Mouse (Mus musculus) Patski (cell line): ENCODE measurements around the gene Abcd4. TPM values are rescaled to one million over a fixed set of nuclear protein-coding genes. Genes with fewer than 3 reads are reported as not detected.

Experiments used
- ATAC-seq: fragments of 100-300 bp; one replicate; pipeline ENCODE4 v1.8.0; 2021
- CTCF ChIA-PET: fragments of 350-600 bp; sonication (Branson Sonifier 250); formaldehyde crosslinking; loops from one replicate; lab custom pipeline; 2022; ENCODE audit warnings: inconsistent platforms; lab: Charles Lee
- POLR2A ChIA-PET: fragments of 350-600 bp; sonication (Branson Sonifier 250); formaldehyde crosslinking; loops from one replicate; lab custom pipeline; 2022; ENCODE audit warnings: antibody characterized with exemption, inconsistent platforms; lab: Charles Lee
- DNase-seq: peaks from one replicate; pipeline ENCODE4 v3.0.0-alpha.2; 2011; ENCODE audit warnings: low read depth, low spot score
- H3K27me3 ChIP-seq: fragments of 371-371 bp; one replicate; pipeline ENCODE4 v1.5.1; 2021
- CTCF ChIP-seq: fragments of 100-300 bp; IDR thresholded peaks from one replicate; pipeline ENCODE4 v1.5.1; 2021
- in situ Hi-C: fragments of 300-500 bp; cut with MboI; formaldehyde crosslinking; loops from 3 replicates; pipeline ENCODE4 v1.11.1; 2018; ENCODE audit warnings: low pct_unique_long_range_greater_than_20kb, mixed read lengths
- polyA plus RNA-seq: library from polyadenylated mRNA; unstranded; gene quantifications from one replicate; pipeline ENCODE4 v1.2.3, GENCODE M21; 2021

The Abcd4 gene
- 15.4 TPM for polyA plus RNA-seq

DNA sequence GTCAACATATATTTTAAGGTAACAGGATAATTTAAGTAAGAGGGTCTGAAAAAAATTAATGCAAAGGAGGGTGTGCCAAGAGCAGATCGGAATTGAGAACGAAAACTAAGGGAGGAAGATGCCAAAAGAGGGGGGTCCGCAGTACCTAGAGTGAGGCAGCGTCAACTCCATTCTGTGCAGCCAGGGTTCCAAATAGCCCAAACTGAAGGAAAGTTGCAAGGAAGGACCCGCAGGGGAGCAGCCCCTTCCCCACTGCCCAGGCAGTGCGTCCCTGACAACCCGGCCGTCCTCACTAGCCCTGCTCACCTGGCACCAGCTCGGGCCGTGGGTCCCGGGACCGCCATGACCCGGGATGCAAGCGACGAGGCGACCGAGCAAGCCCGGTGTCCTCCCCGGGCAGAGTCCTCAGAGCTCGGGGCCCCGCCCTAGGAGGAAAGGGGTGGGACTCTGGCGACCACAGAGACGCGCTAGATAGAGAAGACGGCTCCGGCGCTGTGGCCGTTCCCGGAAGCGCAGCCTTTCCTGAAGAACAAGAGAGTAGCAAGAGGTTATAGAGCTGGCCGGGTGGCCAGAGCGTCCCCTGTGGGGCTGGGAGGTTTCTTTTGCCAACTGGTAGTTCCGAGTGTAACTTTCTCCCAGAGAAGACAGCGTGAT, at the start of gene Abcd4:
TSS of gene Abcd4 (minus strand) at position 437 of the 654 bp plus-strand sequence.
- in situ Hi-C loops: no loop called here

DNA sequence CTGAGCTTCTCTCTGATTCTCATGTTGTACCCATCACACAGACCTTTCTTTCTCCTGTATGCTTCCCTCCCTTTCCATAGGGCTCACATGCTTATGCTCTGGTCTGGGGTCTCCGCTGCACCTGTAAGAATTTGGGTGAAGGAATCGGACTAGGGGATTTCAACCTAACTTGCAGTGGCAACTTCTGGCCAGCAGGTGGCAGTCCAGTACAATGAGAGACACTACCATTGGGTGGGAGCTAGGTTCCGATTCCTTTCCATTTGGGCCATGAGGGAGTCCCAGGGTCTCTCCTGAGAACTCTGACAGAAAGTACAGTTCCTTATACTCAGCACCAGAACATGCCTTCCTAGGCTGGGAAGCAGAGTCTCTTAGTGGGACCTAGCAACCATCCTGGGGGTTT, 36.7 kb upstream of the Abcd4 start:
- in situ Hi-C loops: loop anchor here (5.0 kb wide), 1 partner anchor 98 kb away; no protein-coding TSS in a partner anchor

More for the DNA sequence above, at the start of gene Abcd4:
- TF ChIP-seq CTCF: no peak
- peak; percentile 88 for ATAC-seq
- no peaks in the 10 kb centered on the region for H3K27me3 ChIP-seq
- DNase-seq: peak; percentile 65
- CTCF ChIA-PET: no interaction called here
- POLR2A ChIA-PET: interaction anchor here (0.6 kb wide), 1 partner anchor 1503 kb away, joined by 5 read pairs; no protein-coding TSS in a partner anchor

DNA sequence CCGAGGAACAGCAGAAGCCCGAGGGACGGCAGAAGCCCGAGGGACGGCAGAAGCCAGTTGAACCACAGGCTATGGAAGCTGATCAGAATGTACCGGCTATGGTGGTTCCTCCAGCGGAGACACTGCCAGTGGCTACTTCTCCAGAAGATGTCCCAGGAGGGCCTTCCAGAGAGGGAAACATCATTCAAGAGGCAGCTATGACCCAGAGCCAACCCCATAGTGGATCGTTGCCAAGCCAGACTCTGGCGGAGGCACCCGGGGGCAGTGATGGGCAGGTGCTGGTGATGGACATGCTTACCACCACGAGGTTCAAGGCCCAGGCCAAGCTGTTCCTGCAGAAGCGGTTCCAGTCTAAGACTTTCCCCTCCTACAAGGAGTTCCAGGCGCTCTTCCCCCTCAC, 33.0 kb upstream of the Abcd4 start:
- DNase-seq (no peak), ATAC-seq (no peak)
- CTCF ChIA-PET: no interaction called here
- in situ Hi-C loops: loop anchor here (5.0 kb wide), 1 partner anchor 102 kb away; no protein-coding TSS in a partner anchor
- H3K27me3 ChIP-seq: peaks cover 47% of the 10 kb centered on the region
- TF ChIP-seq CTCF: no peak
- POLR2A ChIA-PET: no interaction called here

More for the DNA sequence above, 36.7 kb upstream of the Abcd4 start:
- peak; percentile 94 for TF ChIP-seq CTCF
- ChIA-PET POLR2A (interaction anchor here (1.0 kb wide), 1 partner anchor 104 kb away, joined by 3 read pairs; no protein-coding TSS in a partner anchor), CTCF (interaction anchor here (0.7 to 2.7 kb wide), 18 partner anchors 10 to 119 kb away, joined by 3 to 30 read pairs (median 4); partner anchors contain the start of genes Isca2, Npc2, Syndig1l and Vrtn)
- H3K27me3 ChIP-seq: peaks cover 46% of the 10 kb centered on the region
- peak; percentile 3 for DNase-seq
- ATAC-seq: no peak

DNA sequence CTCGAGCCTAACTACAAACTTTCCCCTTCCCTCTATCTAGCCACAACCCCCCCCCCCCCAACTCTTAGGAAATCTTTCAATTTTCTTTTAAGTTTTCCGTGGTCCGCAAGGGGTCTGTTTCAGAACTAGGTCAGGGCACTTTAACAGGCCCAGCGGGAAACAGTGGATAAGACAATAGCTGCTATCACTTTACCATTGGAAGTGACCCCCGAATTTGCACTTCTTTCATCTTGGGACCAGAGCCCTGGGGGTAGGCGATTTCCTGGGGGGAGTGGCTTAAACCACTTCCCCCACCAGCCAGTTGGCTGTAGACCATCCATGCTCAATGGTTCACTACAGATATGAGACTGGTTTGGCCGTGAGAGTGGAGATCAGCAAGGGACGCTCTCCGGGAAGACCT, 23.4 kb upstream of the Abcd4 start, which contains the start of gene Vrtn:
TSS of gene Vrtn (plus strand) at position 366 of the 400 bp plus-strand sequence.
- TF ChIP-seq CTCF: no peak
- in situ Hi-C loops: no loop called here
- DNase-seq (no peak), ATAC-seq (no peak)
- ChIA-PET POLR2A (no interaction called here), CTCF (interaction anchor here (1.3 kb wide), 1 partner anchor 14 kb away, joined by 3 read pairs; no protein-coding TSS in a partner anchor)
- H3K27me3 ChIP-seq: peaks cover 55% of the 10 kb centered on the region

DNA sequence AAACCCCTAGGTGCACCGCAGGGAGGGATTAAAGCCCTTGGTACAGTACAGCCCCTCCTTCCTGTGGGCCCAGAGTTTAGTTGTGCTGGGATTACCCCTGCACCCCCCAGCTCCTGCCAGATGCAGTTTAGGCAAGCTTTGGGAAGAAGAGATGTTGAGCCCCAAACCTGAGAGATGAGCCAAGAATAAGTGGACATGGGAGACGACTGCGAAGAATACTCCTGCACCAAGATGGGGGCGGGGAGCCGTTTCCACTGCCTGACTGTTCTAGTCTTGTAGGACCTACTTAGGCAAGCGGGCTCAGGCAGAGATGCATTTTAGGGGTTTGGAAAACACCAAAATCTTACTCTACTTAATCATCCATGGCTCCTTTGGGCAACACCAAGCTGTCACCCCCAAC, 23.0 kb upstream of the Abcd4 start:
- TF ChIP-seq CTCF: no peak
- ATAC-seq (no peak), DNase-seq (no peak)
- POLR2A ChIA-PET: no interaction called here
- peaks cover 52% of the 10 kb centered on the region for H3K27me3 ChIP-seq
- CTCF ChIA-PET: no interaction called here
- in situ Hi-C loops: no loop called here

DNA sequence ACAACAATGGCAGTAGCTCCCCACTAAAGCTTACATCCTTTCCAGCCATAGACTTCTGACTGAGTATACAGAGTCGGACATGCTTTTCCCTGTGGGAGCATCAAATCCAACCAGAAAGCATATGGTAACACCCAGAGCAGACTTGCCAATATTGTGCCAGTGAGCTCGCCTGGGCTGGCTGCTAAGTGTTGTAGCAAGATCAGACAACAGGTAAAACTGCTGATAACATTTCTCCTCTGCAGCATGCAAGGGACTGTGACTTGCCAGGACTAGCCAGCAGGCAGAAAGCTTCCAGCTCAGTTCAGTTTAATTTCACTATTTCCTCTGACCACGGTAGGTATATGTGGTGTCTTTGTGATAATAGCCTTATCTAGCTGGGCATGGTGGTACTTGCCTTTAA, 14.7 kb upstream of the Abcd4 start:
- no peak for TF ChIP-seq CTCF
- H3K27me3 ChIP-seq: peaks cover 39% of the 10 kb centered on the region
- ChIA-PET CTCF (no interaction called here), POLR2A (no interaction called here)
- no peak for ATAC-seq
- DNase-seq: no peak
- in situ Hi-C loops: no loop called here

DNA sequence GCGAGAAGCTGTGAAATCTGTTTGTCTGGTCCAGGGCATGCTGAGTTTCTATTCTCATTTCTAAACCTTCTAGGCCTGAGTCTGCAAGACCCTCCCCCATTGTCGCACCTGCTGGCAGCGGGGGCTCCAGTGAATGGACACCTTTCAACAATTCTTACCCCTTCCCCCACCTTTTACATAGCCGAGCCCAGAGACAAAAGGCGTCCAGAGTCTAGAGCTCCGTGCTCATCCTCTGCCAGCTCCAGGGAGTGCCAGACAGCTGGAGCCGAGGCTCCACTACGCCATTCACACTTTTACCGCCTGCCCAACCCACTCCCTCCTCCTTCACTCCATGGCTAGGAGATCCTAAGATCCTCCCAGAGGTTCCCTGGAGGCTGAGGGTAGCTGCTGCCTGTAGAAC, 7.9 kb upstream of the Abcd4 start:
- in situ Hi-C loops: no loop called here
- no peak for DNase-seq
- ChIA-PET CTCF (no interaction called here), POLR2A (no interaction called here)
- peaks cover 27% of the 10 kb centered on the region for H3K27me3 ChIP-seq
- ATAC-seq: no peak
- TF ChIP-seq CTCF: no peak

DNA sequence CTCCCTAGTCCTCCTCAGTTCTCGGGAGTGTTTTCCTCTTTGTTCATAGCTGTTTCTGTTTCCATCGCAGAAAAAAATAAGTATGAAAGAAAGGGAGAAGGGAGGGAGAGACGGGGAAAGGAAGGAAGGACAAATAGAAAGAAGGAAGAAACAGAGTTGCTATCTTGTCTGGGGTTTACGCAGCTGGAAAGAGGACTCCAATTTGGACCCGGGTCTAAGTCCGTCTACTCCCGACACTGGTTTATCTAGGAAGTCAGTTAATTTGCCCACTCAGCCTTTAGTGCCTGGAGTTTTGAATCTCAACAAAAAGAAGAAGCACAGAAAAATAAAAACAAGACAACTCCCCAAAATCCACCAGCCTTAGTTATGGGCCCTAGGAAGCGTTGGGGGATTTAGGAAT, 7.4 kb upstream of the Abcd4 start:
- no peak for TF ChIP-seq CTCF
- no peak for DNase-seq
- POLR2A ChIA-PET: no interaction called here
- no peak for ATAC-seq
- in situ Hi-C loops: no loop called here
- CTCF ChIA-PET: no interaction called here
- peaks cover 27% of the 10 kb centered on the region for H3K27me3 ChIP-seq

DNA sequence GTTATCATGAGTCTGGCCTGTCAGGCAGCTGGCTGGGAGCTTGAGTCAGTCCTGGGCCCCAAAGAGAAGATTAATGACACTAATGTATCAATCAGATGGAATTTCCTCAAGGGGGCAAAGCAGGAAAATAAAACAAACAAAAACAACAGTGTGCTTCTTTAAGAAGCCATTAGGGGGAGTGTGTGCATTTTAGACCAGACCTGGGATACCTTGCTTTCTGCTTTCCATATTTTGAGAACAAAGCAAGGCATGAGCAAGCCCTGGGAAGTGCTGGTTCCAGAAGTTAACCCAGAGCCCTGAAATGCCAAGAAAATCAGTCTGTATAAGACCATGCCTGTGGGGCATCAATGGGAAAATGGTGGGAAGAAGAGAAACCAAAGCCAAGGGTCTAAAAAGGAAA, 3.8 kb upstream of the Abcd4 start:
- in situ Hi-C loops: no loop called here
- POLR2A ChIA-PET: no interaction called here
- peak; percentile 66 for TF ChIP-seq CTCF
- DNase-seq: no peak
- CTCF ChIA-PET: interaction anchor here (1.5 kb wide), 1 partner anchor 31 kb away, joined by 5 read pairs; no protein-coding TSS in a partner anchor
- ATAC-seq: no peak
- peaks cover 14% of the 10 kb centered on the region for H3K27me3 ChIP-seq

DNA sequence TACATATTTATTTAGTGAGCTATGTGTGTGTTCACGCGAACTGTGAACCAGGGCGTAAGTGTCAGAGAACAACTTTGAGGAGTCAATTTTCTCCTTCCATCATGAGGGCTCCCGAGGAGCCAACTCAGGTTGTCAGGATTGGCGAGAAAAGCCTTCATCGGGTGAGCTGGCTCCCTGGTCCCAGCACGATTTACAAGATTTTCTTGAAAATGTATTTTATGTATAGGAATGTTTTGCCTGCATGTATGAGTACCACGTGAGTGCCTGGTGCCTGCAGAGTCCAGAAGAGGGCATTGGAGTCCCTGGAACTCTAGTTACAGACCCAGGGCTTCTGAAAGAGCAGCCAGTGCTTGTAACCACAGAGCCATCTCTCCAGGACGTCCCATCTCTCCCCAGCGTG, 450 bp upstream of the Abcd4 start:
- CTCF ChIA-PET: no interaction called here
- TF ChIP-seq CTCF: no peak
- ATAC-seq (no peak), DNase-seq (no peak)
- in situ Hi-C loops: no loop called here
- POLR2A ChIA-PET: interaction anchor here (0.6 kb wide), 1 partner anchor 1502 kb away, joined by 5 read pairs; no protein-coding TSS in a partner anchor
- no peaks in the 10 kb centered on the region for H3K27me3 ChIP-seq

DNA sequence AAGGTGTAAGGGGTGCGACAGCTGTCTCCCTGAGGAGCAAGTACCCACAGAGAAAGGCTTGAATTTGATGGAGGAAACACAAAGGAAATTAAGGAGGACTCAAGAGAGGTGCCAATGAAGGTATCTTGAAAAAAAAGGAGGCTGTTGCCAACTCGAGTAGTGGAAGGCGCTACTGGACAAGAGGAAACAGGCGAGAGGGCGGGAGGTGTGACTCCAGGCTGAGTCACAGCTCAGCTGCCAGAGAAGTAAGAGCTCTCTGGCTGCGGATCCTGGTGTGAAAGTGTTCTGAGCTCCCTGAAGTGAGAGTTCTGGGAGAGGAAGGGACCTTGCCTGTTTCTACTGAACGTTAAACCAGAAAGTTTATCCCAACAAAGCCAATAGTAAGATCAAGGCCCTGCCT, 2.7 kb downstream of the Abcd4 start:
- DNase-seq (no peak), ATAC-seq (no peak)
- TF ChIP-seq CTCF: no peak
- ChIA-PET POLR2A (no interaction called here), CTCF (interaction anchor here (1.5 to 1.7 kb wide), 2 partner anchors 25 kb away, joined by 4 to 5 read pairs; no protein-coding TSS in a partner anchor)
- in situ Hi-C loops: no loop called here
- no peaks in the 10 kb centered on the region for H3K27me3 ChIP-seq
